Mouse (Mus musculus) CD4-positive helper T cell, adult 2 months (primary cell): ENCODE results near the gene Wipf3.

Experiments used
- DNase-seq: peaks from one replicate; pipeline ENCODE4 v3.0.0-alpha.2; 2012; ENCODE audit warnings: low read depth, missing footprints, low spot score

Wipf3 gene

DNA sequence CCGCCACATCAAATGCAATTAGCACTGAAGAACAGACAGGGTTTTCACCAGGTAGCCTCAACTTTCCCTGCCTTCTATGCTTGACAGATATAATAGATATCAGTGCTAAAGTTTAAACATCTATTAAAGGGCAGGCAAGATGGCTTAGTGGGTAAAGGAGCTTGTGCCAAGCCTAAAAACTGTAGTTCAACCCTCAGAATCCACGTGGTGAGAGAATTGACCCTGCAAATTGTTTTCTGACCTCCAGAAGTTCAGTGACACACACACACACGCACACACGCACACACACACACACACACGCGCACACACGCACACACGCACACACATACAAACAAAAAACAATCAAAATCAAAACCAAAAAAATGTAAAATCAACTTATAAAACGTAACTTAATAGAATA is 2.8 kb downstream of the Wipf3 start:
- no peak for DNase-seq

DNA sequence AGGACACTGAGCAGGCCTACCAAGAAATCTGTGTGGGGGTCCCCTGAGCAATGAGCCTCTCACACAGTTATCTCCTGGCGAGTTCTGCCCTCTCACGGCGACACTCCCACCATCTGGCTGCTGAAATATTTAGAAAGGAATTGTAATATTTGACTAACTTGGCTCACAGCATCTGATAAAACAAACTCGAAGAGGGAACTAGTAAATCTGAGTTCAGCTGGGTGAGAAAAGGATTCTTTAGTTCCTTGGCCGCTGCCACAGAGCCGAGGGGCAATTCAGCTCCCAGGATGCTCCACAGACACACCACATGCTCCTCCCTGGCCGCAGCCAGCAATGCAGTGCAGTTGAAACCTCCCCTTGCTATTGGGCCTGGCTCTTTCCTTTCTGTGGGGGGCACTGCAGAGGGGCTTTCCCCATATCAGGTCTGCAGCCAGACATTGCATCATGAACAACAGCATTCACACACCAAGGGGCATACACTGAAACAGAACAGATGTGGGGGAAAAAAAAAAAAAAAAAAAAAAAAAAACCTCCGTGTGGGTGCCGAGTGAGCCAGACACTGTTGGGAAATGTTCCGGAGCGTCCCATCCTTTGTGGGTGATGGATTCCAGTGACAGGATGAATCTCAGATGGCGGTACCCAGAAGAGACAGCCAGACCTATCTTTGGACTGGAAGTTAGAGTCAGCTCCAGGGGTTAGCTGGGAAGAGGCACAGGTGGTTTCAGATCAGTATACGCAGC is 3.6 kb downstream of the Wipf3 start:
- DNase-seq = no peak

DNA sequence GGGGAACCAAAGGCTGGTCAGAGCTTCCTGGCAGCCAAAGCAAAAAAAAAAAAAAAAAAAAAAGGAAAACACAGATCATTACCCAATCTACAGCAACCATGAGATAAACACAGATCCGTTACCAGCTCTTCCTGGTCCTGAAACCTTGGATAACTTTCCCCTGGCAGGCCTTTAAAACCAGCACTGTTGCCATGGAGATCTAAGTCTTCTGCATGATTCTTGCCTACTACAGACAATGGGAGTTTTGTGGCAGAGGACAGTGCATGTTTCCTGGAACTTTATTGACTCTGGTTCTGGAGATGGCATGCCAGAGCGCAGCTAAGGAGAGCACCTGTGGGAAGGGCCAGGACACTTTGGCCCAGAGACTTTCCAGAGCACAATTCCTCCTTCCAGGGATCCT is 4.8 kb downstream of the Wipf3 start:
- no peak for DNase-seq

DNA sequence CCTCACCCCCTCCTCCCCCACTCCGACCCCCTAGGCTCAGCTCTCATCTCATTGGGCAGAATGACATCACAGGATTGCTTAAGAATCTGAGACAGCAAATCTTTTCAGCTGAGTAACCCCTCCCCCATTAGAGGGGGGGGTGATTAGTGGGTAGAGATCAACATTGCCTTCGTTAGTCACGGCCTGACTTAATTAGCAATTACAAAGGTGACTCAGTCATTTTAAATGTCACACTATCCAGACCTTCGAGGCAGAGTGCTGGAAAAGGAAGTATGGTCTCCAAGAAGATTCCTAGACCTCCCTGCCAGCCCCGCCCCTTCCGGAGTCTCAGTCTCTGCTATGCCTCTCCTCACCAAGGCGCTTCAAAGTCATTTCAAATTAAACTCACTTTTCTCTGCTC is 6.3 kb downstream of the Wipf3 start:
- no peak for DNase-seq

DNA sequence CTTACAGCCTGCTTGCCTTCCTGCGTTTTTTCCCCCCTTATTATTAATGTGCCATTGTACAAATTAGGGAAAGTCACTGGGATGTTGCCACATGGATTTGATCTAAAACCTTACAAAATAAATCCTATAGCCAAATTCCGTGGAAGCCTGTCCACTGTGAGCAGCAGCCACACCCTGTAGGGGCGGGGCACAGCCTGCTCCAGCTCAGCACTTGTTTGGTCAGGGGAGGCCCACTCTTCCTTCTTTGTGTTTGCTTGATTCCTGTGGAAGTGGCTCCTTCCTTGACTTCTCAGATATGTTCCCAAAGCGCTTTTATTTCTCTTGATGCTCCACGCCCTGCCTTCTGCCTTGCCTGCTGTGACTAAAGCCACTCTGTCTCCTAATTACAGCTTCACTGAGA is 6.9 kb downstream of the Wipf3 start:
- no peak for DNase-seq

DNA sequence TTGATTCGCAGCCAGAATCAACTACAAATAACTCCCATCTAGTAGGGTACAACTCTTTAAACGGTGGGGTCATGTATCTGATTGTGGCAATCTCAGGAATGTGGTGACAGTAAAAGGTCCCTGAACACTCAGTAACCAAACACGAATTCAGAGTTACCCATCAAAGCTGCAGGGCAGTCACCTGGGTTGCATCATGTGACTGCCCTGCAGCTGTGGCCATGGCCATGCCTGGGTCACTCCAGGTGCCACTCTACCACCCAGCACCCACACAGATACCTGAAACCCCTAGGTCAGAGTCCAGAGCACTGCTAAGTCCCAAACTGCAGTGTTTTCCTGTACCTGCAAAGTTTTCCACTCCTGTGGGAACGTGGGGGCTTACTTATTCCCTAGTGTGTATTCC is 9.1 kb downstream of the Wipf3 start:
- no peak for DNase-seq

DNA sequence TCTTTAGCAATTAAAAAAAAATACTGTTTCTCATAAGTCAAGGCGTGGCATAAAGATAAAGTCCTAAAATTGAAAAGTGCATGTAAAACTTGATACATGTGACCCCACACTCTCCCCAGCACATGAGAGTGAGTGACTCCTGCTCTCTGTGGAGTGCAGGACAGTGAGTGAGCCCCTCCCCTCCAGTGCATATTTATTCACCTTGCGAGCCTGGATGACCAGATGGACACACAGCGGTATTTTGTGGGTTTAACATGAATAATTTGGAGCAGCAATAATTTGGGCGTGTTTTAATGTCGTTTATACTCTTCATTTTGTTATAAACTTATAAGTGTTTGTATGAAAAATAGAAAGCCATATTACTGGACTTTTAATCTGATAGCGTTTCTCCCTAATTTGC is 11.3 kb downstream of the Wipf3 start:
- no peak for DNase-seq

DNA sequence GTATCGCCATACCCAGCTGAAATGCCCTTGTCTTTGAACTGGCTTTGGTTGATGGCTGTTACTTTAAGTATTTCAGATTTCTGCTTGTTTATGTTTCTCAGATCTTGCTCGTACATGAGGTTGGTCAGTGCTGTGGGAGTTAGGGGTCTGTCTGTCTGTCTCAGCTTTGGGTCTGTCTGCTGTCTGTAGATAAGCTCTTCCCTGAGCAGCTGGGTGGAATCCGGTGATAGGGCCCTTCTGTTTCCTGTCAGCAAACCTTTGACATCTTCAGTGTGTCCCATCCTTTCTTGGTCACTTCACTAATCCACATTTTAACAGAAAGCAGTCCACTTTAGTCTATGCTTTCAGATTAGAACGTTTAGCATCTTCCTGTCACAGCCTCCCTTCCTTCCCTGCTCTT is 14.3 kb downstream of the Wipf3 start:
- DNase-seq = no peak

DNA sequence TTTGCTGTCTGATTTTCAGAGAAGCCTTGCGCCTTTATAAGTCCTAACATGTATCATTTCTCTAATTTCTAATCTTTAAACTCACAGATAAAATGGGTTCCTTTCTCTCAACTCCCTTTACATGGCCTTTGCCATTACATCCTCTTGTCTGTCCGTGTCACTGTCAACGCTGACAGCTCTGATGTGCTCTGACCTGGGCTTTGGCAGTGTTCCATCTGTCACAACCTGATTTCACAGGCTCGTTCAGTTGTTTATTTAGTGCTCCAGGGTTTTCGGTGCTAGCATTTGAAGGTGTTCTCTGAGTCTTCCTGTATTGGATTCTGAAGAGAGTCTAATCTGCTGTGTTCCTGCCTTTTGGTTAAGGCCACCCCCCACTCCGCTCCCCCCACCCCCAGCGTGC is 14.7 kb downstream of the Wipf3 start:
- DNase-seq = no peak

DNA sequence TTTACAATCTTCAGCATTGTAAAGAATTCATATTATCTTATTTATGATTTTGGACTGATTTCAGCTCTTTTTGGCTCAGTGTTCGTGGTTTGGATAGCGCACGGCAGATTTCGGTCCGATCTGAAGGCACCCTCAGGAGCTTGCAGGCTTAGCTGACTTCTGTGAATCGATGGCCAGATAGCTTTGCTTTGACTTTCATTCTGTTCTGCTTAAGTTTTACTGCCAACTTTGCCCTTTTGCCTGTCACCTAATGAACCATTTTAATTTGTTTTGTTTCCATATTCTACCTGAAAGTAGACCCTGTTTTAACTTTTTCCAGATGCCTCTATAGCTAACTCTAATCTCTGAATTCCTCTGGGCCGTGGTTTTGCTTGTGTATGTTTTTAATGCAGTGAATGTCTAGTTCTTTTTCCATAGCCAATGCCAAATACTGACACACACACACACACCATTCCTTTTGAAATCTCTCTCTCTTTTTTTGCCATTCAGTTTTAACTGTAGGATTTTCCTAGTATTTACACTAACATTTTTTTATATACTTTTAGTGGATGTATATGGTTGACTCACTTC is 15.9 kb downstream of the Wipf3 start:
- DNase-seq = no peak

DNA sequence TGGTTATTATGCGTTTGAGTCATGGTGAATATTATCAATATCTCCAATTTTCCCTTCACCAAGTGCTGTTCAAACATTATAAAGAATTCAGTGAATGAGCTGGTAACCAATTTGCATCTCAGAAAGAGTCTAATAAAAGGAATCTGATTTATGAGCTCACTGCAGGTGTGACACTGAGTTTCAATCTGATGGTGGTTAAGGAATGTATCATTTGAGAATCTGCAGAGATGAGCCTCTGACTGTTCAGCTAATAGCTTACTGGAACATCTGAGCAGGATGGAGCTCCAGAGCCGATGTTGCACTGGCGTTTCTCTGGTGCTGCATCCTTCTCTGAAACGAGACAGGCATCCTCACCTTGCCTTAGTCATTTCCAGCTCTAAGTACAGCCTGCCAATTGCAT is 17.9 kb downstream of the Wipf3 start:
- DNase-seq = no peak

DNA sequence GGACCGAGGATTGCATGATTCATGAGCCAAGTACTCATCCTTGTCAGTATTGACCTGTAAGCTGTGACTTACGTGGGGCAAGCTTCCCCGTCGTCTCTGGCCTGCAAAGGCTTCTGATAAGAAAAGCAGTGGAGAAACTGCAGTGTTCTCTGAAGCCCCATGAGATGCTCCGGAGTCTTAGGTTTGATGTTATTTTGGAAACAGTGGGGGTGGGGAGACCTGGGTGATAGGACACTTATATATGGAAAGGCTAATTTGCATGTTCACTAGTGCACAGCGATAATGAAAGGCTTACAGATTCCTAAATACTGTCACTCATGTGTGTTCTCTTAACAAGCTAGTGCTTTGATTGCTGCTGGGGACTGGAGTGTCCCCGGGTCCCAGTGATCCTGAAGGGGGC is 30.3 kb downstream of the Wipf3 start:
- no peak for DNase-seq

DNA sequence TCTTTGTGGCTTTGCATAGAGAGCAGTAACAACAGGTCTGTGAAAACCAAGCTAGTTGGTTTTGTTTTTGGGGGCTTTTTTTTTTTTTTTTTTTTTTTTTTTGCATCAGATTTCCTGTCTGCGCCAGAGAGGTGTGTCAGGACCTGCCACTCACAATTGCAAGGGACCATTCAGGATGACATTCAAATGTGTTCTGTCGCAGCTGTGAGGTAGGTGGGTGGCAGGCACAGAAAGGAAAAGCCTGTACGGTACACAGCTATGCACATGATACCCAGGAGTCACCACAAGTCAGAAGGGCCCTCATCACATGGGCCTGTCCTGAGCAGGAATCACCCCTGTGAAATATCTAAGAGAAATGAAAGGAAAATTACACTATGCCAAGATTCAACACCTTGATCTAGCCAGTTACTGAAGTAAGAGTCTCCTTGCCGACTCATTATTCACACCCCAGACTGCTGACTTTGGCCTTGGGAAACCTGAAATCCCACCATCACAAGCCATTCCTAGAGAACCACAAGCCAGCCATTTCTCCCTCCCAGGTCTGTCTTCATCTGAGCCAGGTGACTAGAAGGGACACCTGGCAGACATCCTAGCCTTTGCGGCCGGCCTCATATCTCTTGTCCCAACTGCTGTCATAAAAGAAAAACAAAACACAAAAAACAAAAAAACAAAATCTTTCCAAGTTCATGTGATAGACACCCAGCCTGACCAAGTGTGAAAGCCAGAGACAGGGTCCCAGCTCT is 30.9 kb downstream of the Wipf3 start:
- no peak for DNase-seq

DNA sequence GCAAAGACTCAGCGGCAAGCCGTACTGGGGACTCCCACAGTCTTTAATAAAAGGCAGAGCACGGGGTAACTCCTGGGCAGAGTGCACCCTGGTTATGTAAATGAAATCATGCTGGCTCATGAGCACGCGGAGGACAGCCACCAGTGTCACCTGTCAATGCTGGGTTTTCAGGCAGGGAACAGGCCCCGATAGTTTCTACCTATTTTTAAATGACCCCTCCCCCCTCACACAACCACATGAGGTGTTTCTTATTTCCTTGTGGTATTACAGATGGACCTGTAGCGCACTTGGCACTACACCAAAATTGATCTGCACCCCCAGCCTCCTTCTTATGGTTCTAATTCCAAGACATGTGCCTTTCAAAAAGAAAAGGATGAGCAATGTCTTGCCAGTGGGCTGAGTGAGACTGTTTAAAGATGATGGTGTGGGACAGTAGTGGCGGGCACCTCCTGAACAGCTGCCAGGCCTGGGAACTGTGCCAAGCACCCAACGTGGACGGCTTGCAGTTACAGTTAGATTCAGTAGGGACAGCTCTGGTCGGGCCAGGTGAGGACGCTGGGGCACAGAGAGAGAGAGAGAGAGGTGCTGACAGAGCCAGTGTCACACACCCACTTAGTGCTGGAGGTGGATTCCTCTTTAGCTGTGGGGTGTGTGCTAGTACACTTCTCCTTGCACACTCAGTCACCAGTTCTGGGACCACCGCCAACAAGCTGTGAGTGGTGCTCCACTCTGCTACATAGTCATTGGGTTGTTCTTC is 31.7 kb downstream of the Wipf3 start:
- no peak for DNase-seq

DNA sequence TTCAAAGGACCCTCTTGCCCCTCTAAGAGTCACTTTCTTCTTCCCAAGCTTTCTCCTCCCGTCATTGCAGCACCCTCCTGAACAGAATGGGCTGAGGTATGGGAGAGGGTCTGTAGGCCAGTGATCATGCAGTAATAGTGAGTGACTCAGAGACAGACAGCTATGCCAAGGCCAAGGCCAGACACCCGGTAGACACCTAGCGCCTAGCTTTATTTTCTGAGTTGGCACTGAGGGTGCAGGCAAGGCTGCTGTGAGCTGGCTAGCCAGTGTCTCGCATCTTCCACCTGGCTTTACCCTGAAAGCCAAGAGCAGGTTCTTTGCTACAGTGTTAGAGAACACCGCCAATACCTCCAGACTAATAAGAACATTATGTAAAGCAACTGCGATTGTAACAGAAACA is 33.4 kb downstream of the Wipf3 start:
- DNase-seq = no peak

DNA sequence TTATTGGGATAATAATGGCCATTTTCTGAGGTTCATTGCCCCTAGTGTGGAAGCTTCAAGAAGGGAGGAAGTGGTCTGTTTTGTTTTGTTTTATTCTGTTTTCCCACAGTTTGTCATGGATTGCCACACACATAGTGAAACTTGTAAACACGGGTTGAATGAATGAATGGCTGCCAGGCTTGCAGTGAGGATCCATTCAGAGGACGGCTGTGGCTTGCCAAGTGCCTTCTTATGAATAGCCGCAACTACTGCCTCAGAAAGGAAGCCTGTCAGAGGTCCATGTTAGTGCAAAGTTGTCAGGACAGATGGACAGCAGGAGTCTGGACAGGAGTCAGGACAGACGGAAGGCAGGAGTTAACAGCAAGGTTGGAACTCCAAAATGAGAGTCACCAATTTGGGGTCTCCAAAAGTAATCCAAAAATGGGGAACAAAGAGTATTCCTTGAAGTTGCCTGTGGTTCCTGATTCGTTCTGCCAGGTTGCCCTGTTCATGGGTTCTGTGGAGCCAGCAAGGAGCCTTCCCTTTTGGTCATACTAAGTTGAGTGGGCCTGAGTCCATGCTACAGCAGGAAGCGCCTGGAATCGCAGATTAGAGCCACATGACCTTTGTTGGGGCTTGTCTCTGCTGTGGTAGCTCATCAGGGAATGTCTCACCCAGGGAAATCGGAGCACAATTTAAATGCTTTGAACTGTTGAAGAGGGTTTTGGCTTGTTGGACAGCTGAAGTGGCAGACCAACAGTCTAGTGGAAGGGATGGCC is 34.5 kb downstream of the Wipf3 start:
- DNase-seq = no peak

DNA sequence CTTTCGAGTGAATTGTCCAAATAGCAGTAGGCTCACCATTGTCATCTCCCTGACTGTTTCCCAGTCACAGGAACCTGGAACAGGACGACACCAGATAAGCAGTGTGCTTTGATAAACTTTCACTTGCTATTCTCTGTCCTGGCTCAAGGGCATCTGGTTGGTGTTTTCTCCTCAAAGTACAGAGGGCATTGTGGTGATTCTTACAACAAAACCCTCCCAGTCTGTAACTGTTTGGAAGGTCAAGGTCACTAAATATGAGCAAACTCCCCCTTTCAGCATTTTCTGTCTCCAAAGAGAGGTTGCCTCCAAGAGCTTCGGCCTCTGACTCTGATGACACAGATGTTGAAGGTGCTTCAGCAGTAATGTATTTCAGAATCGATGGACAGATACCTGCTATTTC is 35.5 kb downstream of the Wipf3 start:
- no peak for DNase-seq

DNA sequence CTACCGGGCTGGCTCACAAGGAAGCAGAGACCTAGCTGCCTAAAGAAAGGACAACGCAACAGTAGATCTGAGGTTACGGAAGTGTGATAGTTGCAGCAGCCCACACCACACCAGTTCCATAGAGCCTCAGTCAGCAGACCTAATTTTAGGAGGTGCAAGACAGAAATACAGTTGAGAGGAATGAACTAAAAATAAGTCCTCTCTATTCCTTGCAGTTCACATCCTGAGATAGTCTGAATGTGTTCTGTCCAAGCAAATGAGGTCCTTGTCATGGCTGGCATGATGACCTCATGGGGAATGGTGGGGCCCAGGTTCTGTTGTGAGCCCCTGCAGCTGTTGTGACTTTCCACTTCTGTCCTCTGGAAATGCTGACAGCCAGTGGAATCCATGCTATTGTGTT is 38.0 kb downstream of the Wipf3 start:
- DNase-seq = no peak

DNA sequence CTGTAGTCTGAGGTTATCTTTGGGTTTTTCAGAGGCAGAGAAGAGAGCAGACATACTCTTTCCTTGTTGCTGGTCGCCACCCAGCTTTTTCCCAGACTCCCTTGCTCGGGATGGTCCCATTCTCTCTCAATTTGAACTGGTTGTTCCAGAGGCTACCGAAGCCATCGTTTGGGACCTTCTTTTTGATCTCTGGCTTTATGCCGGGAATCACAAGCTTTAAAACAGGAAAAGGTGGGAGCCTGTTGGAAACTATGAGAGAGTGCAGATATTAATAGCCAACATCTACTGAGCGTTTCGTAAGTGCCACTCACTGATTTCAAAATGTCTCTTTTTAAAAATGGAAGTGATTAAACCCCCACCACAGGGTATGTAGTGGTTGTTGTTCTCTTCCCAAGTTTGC is 42.5 kb downstream of the Wipf3 start:
- no peak for DNase-seq

DNA sequence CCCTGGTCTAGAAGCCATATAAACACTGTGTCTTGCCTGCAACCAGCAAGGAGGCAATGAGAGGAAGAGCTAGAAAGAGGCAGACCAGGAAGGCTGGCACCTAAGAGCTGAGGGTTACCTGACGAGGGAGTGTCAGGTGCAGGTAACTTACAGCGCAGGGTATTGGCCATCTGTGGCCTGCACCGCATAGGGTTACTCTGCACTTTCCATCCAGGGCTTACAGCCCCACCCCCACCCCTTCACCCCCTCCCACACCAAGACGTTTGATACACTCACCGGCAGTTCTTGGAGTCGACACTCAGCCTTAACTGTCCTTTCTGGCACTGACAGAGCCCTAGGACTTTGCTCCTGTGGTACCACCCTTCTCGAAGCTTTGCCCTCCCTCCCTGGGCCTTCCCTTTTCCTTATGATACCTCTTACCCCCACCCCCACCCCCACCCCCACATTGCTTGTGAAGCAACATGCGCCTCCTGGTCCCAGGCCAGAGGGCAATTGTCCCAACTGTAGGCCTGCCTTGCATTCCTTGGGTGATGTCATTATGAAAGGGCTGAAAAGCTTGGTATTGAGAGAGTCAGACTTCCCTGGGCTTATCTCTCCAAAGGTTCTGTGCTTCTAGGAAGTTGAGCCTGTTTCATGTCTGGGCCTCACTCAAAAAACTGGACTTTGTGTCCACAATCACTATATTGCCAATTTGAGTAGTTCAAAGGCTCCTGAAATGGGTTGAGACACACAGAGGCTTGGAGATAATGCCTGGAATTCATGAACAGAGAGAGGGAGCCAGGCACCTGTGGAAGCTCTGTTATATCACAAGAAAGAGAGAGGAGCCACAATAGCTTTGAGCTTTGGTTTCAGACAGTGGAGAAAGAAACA is 43.7 kb downstream of the Wipf3 start:
- no peak for DNase-seq
